Mouse (Mus musculus): ENCODE measurements around the gene Zfp683. TPM values are rescaled to one million over a fixed set of nuclear protein-coding genes. Genes with fewer than 3 reads are reported as not detected.

Zfp683 gene
- polyA plus RNA-seq, 1 experiment from 2014 or later: not detected

DNA sequence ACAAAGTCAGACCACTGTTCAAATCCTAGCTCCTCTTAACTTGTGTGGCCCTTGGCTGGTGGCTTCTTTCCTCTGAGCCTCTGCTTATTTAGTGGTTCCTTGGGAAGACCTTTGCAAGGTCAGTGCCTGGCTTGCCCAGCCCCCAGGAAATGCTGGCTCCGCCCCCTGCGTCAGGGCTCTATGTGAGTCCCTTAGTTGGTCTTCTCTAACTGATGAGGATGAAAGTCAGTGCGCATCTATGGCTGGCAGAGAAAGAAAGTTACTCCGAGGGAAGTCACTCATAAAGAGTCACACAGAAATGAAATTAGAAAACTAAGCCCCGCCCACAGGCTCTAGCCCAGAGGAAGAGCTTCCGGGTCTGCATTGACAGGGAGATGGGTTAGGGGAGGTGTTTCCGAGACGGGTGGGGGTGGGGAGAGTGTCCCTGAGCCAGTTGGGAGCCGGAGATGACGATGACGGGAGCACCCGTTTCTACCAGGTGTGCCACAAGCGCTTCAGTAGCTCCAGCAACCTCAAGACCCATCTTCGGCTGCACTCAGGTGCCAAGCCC lies 4.6 kb downstream of the Zfp683 start:
- Histone ChIP-seq H3K27me3 (peaks cover 42% of the 10 kb centered on the region), H3K36me3 (no peaks in the 10 kb centered on the region), H3K4me2 (peak overlapping the region; percentile 13; the same call in 1 of the 2 replicates), H3K4me3 (replicated peaks) (no peak overlapping the region), H3K4me1 (replicated peaks) (no peaks in the 10 kb centered on the region; the same call in 1 of the 2 replicates), H3K27ac (no peak overlapping the region), H3K9me3 (no peaks in the 10 kb centered on the region), H3K9ac (replicated peaks) (no peak overlapping the region)
- ATAC-seq (ENCODE audit: insufficient number of reproducible peaks, insufficient read depth, low FRiP score, low TSS enrichment, low read depth): no peak
- 24% methylated on average over 14 of the region's 14 CpGs for WGBS

DNA sequence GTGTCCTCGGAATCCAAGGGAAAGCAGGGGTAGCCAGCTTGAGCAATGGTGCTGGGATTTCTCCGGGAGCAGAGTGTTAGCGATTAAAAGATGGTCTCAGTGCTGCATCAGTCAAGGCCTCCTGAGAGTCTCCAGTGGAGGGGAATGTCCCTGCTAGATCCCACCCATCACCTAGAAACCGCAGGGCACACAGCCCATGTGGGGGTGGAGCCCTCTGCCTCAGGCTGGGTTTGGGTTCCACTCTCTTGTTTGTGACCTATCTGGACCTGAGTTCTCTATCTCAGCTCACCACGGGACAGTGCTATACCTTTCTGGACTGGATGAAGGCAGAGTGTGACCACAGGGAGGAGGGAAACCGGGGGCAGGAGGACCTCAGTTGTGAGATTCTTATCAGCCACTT lies 5.3 kb downstream of the Zfp683 start:
- ATAC-seq (ENCODE audit: insufficient number of reproducible peaks, insufficient read depth, low FRiP score, low TSS enrichment, low read depth): no peak
- H3K27me3 ChIP-seq: peaks cover 42% of the 10 kb centered on the region
- H3K4me2 ChIP-seq: no peak overlapping the region
- H3K9me3 ChIP-seq: no peaks in the 10 kb centered on the region
- no peak overlapping the region for H3K27ac ChIP-seq
- H3K9ac ChIP-seq (replicated peaks): no peak overlapping the region
- no peaks in the 10 kb centered on the region for H3K36me3 ChIP-seq
- H3K4me3 ChIP-seq (replicated peaks): no peak overlapping the region
- no peaks in the 10 kb centered on the region; the same call in 1 of the 2 replicates for H3K4me1 ChIP-seq (replicated peaks)
- 80% methylated on average over 6 of the region's 6 CpGs for WGBS

DNA sequence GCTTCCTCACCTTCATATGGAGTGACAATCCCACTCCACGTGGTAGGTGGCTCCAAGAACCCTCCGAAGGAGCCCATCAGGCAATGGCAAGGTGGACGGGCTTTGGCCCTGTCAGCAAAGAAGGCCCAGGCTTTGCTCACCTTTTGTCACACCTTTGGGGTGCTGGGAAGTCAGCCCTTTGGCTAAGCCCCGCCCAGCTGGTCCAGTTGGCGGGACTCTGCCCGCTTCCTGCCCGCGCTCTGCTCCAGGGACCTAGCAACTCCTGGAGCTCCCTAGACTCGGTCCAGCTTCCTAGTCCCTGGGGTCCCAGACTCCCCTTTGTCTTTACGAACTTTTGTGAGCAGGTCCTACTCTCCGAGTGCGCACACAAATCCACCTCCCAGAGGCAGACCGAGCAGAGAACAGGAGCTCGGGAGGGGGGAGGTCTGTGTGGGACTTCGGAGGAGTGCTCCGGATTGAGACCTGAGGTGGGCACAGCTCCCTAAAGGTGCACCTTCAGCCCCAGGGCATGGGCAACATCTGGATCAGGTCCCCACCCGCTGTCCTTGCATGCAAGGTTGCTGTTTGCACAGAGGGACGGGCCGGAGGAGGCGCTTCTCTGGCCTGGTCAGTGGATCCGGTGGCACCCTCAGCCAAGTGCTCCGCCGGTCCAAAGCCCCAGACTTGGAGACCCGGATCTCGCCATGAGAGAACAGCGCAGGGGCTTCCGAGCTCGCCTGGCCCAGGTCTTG lies 6.7 kb downstream of the Zfp683 start, which contains the start of gene Crybg2:
Gene Crybg2 (plus strand): TSS at position 681 of the 731 bp plus-strand sequence.
- ATAC-seq (ENCODE audit: insufficient number of reproducible peaks, insufficient read depth, low FRiP score, low TSS enrichment, low read depth): 0 out of 2 replicates have a peak, but pooled peaks have one; percentile 20
- Histone ChIP-seq H3K4me2 (0 out of 2 replicates have a peak within 1 kb of the TSS, but pooled peaks have one; percentile 13), H3K36me3 (no peaks in the 10 kb centered on the region), H3K27ac (no peak within 1 kb of the TSS), H3K4me3 (replicated peaks) (no peak within 1 kb of the TSS), H3K9me3 (no peaks in the 10 kb centered on the region), H3K27me3 (peaks cover 51% of the 10 kb centered on the region), H3K4me1 (replicated peaks) (peaks cover 1% of the 10 kb centered on the region), H3K9ac (replicated peaks) (no peak within 1 kb of the TSS)
- 37% methylated on average over 28 of the region's 28 CpGs for WGBS

DNA sequence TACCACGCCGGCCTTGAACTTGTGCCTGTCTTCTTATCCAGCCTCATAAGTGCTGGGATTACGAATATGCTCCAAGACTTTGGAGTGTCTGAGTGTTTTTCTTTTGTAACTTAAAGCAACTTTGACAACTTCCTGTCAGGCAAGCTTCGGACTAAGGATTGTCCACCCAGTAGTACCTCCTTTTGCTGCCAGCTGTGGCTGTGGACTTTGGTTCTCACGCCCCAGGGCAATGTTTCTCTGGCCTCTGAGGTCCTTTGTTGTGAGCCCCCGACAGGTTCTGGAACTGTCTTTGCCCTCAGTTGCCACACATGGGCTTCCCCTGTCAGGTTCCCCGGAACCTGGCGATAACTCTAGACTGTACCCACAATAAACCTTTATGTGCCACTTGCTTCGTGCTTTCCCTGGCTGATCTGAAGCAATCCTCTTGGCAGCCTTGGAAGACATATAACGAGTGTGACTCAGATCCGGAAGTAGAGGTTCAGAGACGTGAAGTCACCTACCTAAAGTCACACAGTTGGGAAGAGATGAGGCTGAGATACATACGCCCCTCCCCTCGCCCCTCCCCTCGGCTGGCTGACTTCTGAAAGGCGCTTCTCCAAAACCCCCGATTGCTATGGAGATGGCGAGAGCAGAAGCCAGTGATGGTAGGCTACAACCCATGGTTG lies 7.7 kb downstream of the Zfp683 start:
- WGBS: 55% methylated on average over 18 of the region's 18 CpGs
- H3K4me2 ChIP-seq: no peak overlapping the region

DNA sequence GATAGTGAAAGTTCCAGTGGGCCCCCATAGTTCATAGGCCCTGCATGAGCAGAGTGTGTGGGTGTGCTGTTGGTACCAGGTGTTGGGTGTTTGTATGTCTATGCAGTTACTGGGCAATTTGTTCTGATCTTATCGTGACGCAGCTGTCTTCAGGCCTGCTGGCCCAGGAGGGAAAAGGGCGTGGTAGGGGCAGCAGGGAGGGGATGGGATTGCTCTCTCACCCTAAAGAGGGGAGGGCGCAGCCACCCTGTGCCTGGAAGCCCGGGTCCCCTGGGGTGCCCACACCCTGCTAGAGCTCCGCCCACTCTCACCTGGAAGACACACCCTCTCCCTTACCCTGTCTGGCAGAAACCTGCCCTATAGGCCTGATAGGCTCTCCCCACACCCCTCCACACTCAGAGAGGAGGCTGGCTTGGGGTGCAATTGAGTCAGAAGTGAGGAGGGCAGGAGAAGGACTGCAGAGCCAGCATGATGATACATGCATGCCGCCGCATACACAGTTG lies 8.4 kb downstream of the Zfp683 start:
- Histone ChIP-seq H3K27me3 (peaks cover 68% of the 10 kb centered on the region), H3K27ac (no peak overlapping the region), H3K4me2 (no peak overlapping the region), H3K4me1 (replicated peaks) (peaks cover 4% of the 10 kb centered on the region), H3K36me3 (no peaks in the 10 kb centered on the region), H3K4me3 (replicated peaks) (no peak overlapping the region), H3K9ac (replicated peaks) (no peak overlapping the region), H3K9me3 (no peaks in the 10 kb centered on the region)
- 0 out of 2 replicates have a peak, but pooled peaks have one; percentile 22 for ATAC-seq (ENCODE audit: insufficient number of reproducible peaks, insufficient read depth, low FRiP score, low TSS enrichment, low read depth)
- WGBS: 36% methylated on average over 8 of the region's 8 CpGs

More for the DNA sequence above, 7.7 kb downstream of the Zfp683 start:
- H3K4me1 ChIP-seq (replicated peaks): peaks cover 4% of the 10 kb centered on the region
- H3K36me3 ChIP-seq: no peaks in the 10 kb centered on the region
- no peak for ATAC-seq (ENCODE audit: insufficient number of reproducible peaks, insufficient read depth, low FRiP score, low TSS enrichment, low read depth)
- no peak overlapping the region for H3K9ac ChIP-seq (replicated peaks)
- H3K27me3 ChIP-seq: peaks cover 61% of the 10 kb centered on the region
- no peak overlapping the region for H3K4me3 ChIP-seq (replicated peaks)
- no peak overlapping the region for H3K27ac ChIP-seq
- H3K9me3 ChIP-seq: no peaks in the 10 kb centered on the region

DNA sequence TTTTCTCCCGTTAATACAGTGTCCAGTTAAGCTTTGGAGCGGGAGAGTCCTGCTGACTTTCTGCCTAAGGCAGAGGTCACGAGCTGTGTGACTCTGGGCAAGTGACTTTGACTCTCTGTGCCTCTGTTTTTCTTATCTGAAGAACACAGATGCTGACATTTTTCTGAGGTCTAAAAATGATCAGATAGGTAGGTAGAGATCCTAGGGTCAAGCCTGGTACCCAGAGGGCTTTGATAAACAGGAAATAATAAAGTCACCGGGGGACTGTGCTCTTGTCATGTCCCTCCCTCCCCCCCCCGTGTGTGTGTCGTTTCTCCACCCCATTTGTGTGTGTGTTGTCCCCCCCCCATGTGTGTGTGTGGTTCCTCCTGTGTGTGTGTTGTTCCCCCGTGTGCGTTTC lies 8.9 kb downstream of the Zfp683 start:
- H3K9me3 ChIP-seq: no peaks in the 10 kb centered on the region
- no peak for ATAC-seq (ENCODE audit: insufficient number of reproducible peaks, insufficient read depth, low FRiP score, low TSS enrichment, low read depth)
- H3K4me2 ChIP-seq: no peak overlapping the region
- no peaks in the 10 kb centered on the region for H3K36me3 ChIP-seq
- peaks cover 73% of the 10 kb centered on the region for H3K27me3 ChIP-seq
- H3K27ac ChIP-seq: no peak overlapping the region
- H3K4me3 ChIP-seq (replicated peaks): no peak overlapping the region
- WGBS: 66% methylated on average over 8 of the region's 8 CpGs
- peaks cover 4% of the 10 kb centered on the region for H3K4me1 ChIP-seq (replicated peaks)
- no peak overlapping the region for H3K9ac ChIP-seq (replicated peaks)

DNA sequence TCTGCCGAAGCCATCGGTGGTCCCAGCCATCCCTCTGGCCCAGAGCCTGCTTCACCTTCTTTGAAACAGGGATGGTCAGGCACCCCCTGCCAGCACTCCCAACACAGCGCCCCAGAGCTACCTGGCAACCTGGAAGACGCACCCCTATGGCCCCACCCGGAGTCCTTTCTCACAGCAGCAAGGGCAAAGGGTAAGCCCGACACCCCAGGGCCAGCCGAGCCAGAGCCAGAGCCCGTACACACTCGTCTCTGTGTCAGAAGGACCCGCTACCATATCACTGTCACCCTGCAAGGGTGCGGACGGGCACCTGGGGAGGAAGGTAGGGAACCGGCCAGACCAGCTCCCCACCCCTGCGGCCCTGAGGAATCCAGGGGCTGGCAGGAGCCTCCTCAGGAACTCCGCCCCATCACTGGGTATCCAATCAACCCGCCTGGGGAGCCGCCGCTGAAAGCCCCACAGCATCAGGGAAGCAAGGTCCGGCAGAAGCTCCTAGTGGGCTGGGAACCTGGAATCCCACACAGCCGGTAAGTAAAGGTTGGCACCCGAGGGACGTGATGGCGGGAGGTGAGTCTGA lies 11.9 kb downstream of the Zfp683 start:
- no peaks in the 10 kb centered on the region for H3K36me3 ChIP-seq
- H3K27me3 ChIP-seq: peaks cover 64% of the 10 kb centered on the region
- H3K27ac ChIP-seq: no peak overlapping the region
- no peaks in the 10 kb centered on the region for H3K9me3 ChIP-seq
- no peak overlapping the region for H3K4me3 ChIP-seq (replicated peaks)
- H3K4me2 ChIP-seq: peak overlapping the region; percentile 6; the same call in 1 of the 2 replicates
- WGBS: 14% methylated on average over 23 of the region's 23 CpGs
- no peak for ATAC-seq (ENCODE audit: insufficient number of reproducible peaks, insufficient read depth, low FRiP score, low TSS enrichment, low read depth)
- H3K4me1 ChIP-seq (replicated peaks): peaks cover 4% of the 10 kb centered on the region; the same call in 1 of the 2 replicates
- no peak overlapping the region for H3K9ac ChIP-seq (replicated peaks)

DNA sequence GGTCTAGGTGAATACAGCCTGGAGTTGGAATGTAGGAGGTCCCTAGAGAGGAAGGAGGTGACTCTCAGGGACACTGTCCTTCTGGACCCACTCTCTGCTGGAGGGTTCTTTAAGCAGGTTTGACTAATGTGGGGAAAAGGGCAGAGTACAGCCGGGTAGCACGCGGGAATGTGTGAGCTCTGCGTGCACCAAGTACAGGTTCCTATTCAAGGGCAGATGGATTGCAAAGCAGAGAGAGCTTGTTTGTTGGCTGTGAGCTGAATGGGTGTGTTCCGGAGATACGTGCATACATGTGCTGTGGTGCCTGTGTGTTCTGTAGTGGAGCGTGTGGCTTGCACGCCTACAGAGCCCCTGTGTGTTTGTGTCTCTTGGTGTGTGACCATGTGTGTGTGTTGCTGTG lies 13.7 kb downstream of the Zfp683 start:
- Histone ChIP-seq H3K4me3 (replicated peaks) (no peak overlapping the region), H3K27ac (no peak overlapping the region), H3K9ac (replicated peaks) (no peak overlapping the region), H3K36me3 (no peaks in the 10 kb centered on the region), H3K9me3 (no peaks in the 10 kb centered on the region), H3K4me1 (replicated peaks) (peaks cover 4% of the 10 kb centered on the region; the same call in 1 of the 2 replicates), H3K4me2 (no peak overlapping the region), H3K27me3 (peaks cover 46% of the 10 kb centered on the region)
- no peak for ATAC-seq (ENCODE audit: insufficient number of reproducible peaks, insufficient read depth, low FRiP score, low TSS enrichment, low read depth)
- 89% methylated on average over 8 of the region's 8 CpGs for WGBS

DNA sequence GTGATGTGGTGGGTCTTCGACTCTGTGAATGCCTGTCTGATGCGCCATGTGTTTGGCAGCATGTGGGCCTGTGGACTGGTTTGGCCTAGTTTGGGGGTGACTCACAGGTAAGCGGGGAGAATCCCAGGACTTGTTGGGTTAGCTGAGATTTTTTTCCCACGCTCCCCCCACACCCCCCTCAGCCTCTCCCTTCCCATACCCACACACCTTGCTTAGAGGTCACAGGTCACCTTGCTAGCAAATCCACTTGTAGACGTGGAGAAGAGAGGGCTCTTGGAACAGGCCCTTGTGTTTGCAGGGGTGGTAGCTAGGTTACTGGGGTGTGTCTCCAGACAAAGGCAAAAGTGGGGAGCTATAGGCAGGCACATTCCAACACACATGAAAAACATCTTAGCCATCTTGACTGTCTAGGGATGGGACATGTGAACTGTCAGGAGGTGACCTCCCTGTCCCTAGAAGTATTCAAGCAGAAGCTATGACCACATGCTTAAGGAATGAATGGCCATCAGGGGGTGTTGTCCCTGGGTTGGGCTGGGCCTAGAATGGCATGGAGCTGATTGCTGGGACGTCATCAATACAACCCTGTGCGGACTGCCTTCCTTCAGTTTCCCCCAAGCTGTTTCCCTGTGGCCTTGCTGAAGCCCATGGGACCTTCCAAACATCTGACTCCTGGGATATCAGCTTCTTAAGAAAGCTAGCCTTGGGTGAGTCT lies 14.4 kb downstream of the Zfp683 start:
- H3K36me3 ChIP-seq: no peaks in the 10 kb centered on the region
- H3K4me3 ChIP-seq (replicated peaks): no peak overlapping the region
- no peak overlapping the region for H3K9ac ChIP-seq (replicated peaks)
- H3K27ac ChIP-seq: no peak overlapping the region
- no peak for ATAC-seq (ENCODE audit: insufficient number of reproducible peaks, insufficient read depth, low FRiP score, low TSS enrichment, low read depth)
- no peaks in the 10 kb centered on the region for H3K9me3 ChIP-seq
- H3K27me3 ChIP-seq: peaks cover 41% of the 10 kb centered on the region
- WGBS: 77% methylated on average over 7 of the region's 7 CpGs
- peaks cover 4% of the 10 kb centered on the region; the same call in 1 of the 2 replicates for H3K4me1 ChIP-seq (replicated peaks)
- no peak overlapping the region for H3K4me2 ChIP-seq

DNA sequence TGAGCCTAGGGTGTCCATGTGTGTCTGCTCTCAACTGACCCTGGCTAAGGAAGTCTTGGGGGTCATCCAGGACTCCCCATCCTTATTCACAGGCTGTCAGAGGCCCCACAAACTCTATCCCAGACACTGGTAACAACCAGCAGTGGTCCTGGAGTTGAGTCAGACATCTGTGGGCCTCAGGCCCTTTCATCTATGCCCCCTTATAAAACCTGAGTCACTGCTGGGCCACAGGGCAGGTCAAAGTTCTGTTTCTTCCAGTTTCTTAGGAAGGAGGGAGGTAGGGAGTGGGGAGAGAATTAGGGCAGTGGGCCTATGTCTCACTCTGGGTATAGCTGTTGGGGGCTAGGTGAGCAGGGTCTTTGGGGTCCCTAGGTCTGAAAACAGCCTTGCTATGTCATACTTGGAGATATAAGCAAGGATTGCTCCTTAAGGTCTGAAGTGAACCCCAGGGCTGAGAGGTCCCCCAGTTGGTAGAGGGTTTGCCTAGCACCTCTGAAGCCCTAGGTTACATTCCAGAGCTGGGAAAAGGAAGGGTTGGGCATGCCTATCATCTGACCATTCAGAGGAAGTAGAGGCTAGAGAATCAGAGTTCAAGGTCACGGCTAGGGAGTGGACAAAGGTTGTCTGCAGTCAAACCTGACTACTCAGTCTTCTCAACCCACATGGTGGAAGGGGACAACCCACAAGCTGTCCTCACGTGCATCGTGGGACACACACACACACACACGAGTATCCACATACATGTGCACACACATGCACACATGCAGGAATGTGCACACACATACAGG lies 15.3 kb downstream of the Zfp683 start:
- H3K27me3 ChIP-seq: peaks cover 38% of the 10 kb centered on the region
- 81% methylated on average over 4 of the region's 4 CpGs for WGBS
- no peak overlapping the region for H3K4me3 ChIP-seq (replicated peaks)
- no peak overlapping the region for H3K4me2 ChIP-seq
- H3K9me3 ChIP-seq: no peaks in the 10 kb centered on the region
- no peak overlapping the region for H3K27ac ChIP-seq
- peaks cover 4% of the 10 kb centered on the region; the same call in 1 of the 2 replicates for H3K4me1 ChIP-seq (replicated peaks)
- no peak for ATAC-seq (ENCODE audit: insufficient number of reproducible peaks, insufficient read depth, low FRiP score, low TSS enrichment, low read depth)
- H3K9ac ChIP-seq (replicated peaks): no peak overlapping the region
- H3K36me3 ChIP-seq: no peaks in the 10 kb centered on the region
